Mouse (Mus musculus) frontal cortex, adult (tissue): ENCODE measurements at regions not wholly inside any gene's neighbourhood (a gene's known extent, or its start where the extent isn't known, plus 50 kb on each side); places are given as distances from the start of the nearest gene placed in this dataset.

Source experiments
- ATAC-seq: cut with Nextera tagmentation; 2 replicates; pipeline ENCODE4 v1.9.2; 2017; ENCODE audit warnings: mild to moderate bottlenecking, moderate library complexity, mixed read lengths; ENCODE audit not compliant: low TSS enrichment

GRCm38 (mm10) chr2:45246061-45246945 lies 129.1 kb upstream of the Zeb2 start:
- ATAC-seq = peak; percentile 92

GRCm38 (mm10) chr2:45245506-45245905 lies 128.3 kb upstream of the Zeb2 start:
- no peak for ATAC-seq

- ATAC-seq = no peak
These were observed 127.3 kb upstream of the Zeb2 start for GRCm38 (mm10) chr2:45244491-45244890.

GRCm38 (mm10) chr2:45239501-45240292 lies 122.5 kb upstream of the Zeb2 start:
- ATAC-seq = no peak

GRCm38 (mm10) chr2:45239001-45239400 lies 121.8 kb upstream of the Zeb2 start:
- ATAC-seq = peak; percentile 33; the same call in 1 of the 2 replicates

GRCm38 (mm10) chr2:45236168-45236700 lies 119.0 kb upstream of the Zeb2 start:
- no peak for ATAC-seq

- ATAC-seq = no peak
These were observed 117.0 kb upstream of the Zeb2 start for GRCm38 (mm10) chr2:45234148-45234547.

GRCm38 (mm10) chr2:45230351-45231209 lies 113.4 kb upstream of the Zeb2 start:
- no peak for ATAC-seq

- no peak for ATAC-seq
These were observed 112.3 kb upstream of the Zeb2 start for GRCm38 (mm10) chr2:45229501-45229900.

- ATAC-seq = no peak
These were observed 110.2 kb upstream of the Zeb2 start for GRCm38 (mm10) chr2:45227276-45227944.

- ATAC-seq = no peak
These were observed 108.8 kb upstream of the Zeb2 start for GRCm38 (mm10) chr2:45226045-45226370.

- ATAC-seq = no peak
These were observed 108.3 kb upstream of the Zeb2 start for GRCm38 (mm10) chr2:45225364-45226044.

GRCm38 (mm10) chr2:45222213-45222612 lies 105.0 kb upstream of the Zeb2 start:
- ATAC-seq = no peak

- no peak for ATAC-seq
These were observed 102.7 kb upstream of the Zeb2 start for GRCm38 (mm10) chr2:45219851-45220250.

GRCm38 (mm10) chr2:45212833-45213232 lies 95.6 kb upstream of the Zeb2 start:
- no peak for ATAC-seq

GRCm38 (mm10) chr2:45208526-45208925 lies 91.3 kb upstream of the Zeb2 start:
- no peak for ATAC-seq

- no peak for ATAC-seq
These were observed 88.6 kb upstream of the Zeb2 start for GRCm38 (mm10) chr2:45205756-45206155.

GRCm38 (mm10) chr2:45205211-45205610 lies 88.0 kb upstream of the Zeb2 start:
- no peak for ATAC-seq

- no peak for ATAC-seq
These were observed 80.9 kb upstream of the Zeb2 start for GRCm38 (mm10) chr2:45197955-45198631.

- ATAC-seq = peak; percentile 9; the same call in 1 of the 2 replicates
These were observed 80.1 kb upstream of the Zeb2 start for GRCm38 (mm10) chr2:45197342-45197741.
